13 mouse cellular contexts compared by ENCODE assay signal in genomic region chr19:41344666-41345027, GRCm38 (mm10). TPM values are rescaled to one million over a fixed set of nuclear protein-coding genes. Genes with fewer than 3 reads are reported as not detected.
DNase-seq lines count a peak whose midpoint lies in the region; ATAC-seq and TF ChIP-seq lines count a peak whose summit lies in the region.
"Had no signal": no experiment of that assay in that cellular context is flagged by ENCODE, and none has a peak within 500 bp of the region (broad histone marks: within the 10 kb centered on the region; RNA-seq: fewer than 3 reads in every experiment).

No protein-coding gene starts in this region.

- intact Hi-C loops in gastrocnemius, adult 2 months (cut with DNase I) = no loop called here
- intact Hi-C loops in left cerebral cortex, adult 2 months (cut with DNase I) = no loop called here

- H3K4me3 ChIP-seq in gastrocnemius, adult 2 months = no peak overlapping the region; the same call in 1 of the 2 replicates
- no peak overlapping the region for H3K4me3 ChIP-seq in left cerebral cortex, adult 2 months
- H3K4me3 ChIP-seq in bone marrow macrophage, adult 2 months (ENCODE audit: insufficient read depth, low read length) = peak overlapping the region; percentile 34
- no peak overlapping the region for H3K4me3 ChIP-seq in cerebellum, adult 2 months (replicated peaks; ENCODE audit: insufficient read depth, low read depth, low read length)
- H3K4me3 ChIP-seq in kidney, embryonic 14.5 days (ENCODE audit: low read length) = no peak overlapping the region
- H3K4me3 ChIP-seq: kidney, embryonic 15.5 days; midbrain, embryonic 15.5 days had no signal

- H3K27me3 ChIP-seq in cerebellum, adult 2 months (ENCODE audit: control insufficient read depth, insufficient read depth, low read length) = no peaks in the 10 kb centered on the region; the same call in 1 of the 2 replicates
- H3K27me3 ChIP-seq in kidney, embryonic 14.5 days (ENCODE audit: control insufficient read depth, insufficient read depth, low read length) = no peaks in the 10 kb centered on the region
- H3K27me3 ChIP-seq: kidney, embryonic 15.5 days; midbrain, embryonic 15.5 days had no signal

- no peaks in the 10 kb centered on the region for H3K9me3 ChIP-seq in kidney, embryonic 14.5 days (ENCODE audit: control insufficient read depth, low read length)
- H3K9me3 ChIP-seq: G1E; kidney, embryonic 15.5 days; midbrain, embryonic 15.5 days had no signal

- peak overlapping the region; percentile 74; the same call in 1 of the 2 replicates for H3K27ac ChIP-seq in gastrocnemius, adult 2 months
- peak overlapping the region; percentile 3; the same call in 1 of the 2 replicates for H3K27ac ChIP-seq in left cerebral cortex, adult 2 months
- peak overlapping the region; percentile 99 for H3K27ac ChIP-seq in bone marrow macrophage, adult 2 months (ENCODE audit: insufficient read depth, low read depth, low read length)
- no peak overlapping the region for H3K27ac ChIP-seq in cerebellum, adult 2 months (ENCODE audit: insufficient read depth, low read length)
- no peak overlapping the region for H3K27ac ChIP-seq in kidney, embryonic 14.5 days (ENCODE audit: low read depth, low read length)
- H3K27ac ChIP-seq: midbrain, embryonic 15.5 days had no signal

- H3K4me2 ChIP-seq in kidney, embryonic 14.5 days (replicated peaks; ENCODE audit: low read depth, low read length) = no peak overlapping the region
- H3K4me2 ChIP-seq: kidney, embryonic 15.5 days; midbrain, embryonic 15.5 days had no signal

- no peak overlapping the region for H3K9ac ChIP-seq in kidney, embryonic 14.5 days (ENCODE audit: low read depth, low read length)
- H3K9ac ChIP-seq: kidney, embryonic 15.5 days; liver, embryonic 14.5 days; midbrain, embryonic 15.5 days had no signal

- WGBS in cerebellum, adult 2 months = 90% methylated on average over 8 of the region's 8 CpGs
- WGBS in kidney, embryonic 14.5 days = 78% methylated on average over 8 of the region's 8 CpGs

- no peak for TF ChIP-seq CTCF in gastrocnemius, adult 2 months (IDR thresholded peaks at IDR 0.05)
- no peak for TF ChIP-seq CTCF in left cerebral cortex, adult 2 months (IDR thresholded peaks at IDR 0.05)
- no peak for TF ChIP-seq CTCF in bone marrow macrophage, adult 2 months (IDR thresholded peaks at IDR 0.05; ENCODE audit: low read depth, low read length)
- TF ChIP-seq CTCF in cerebellum, adult 2 months (IDR thresholded peaks at IDR 0.05; ENCODE audit: borderline replicate concordance, insufficient read depth, low read depth, low read length) = no peak

- ATAC-seq in megakaryocyte, adult 5-6 weeks (ENCODE audit: poor library complexity, severe bottlenecking) = peak; percentile 59
- ATAC-seq in kidney, embryonic 14.5 days (ENCODE audit: low FRiP score, low TSS enrichment) = no peak
- ATAC-seq: midbrain, embryonic 15.5 days had no signal

- DNase-seq in gastrocnemius, adult 2 months = no peak
- DNase-seq in gastrocnemius, adult 18-20 months (ENCODE audit: low spot score) = no peak
- DNase-seq in left cerebral cortex, adult 2 months (ENCODE audit: extremely low spot score in 1 of 2, low spot score in 2 of 2) = no peak
- no peak for DNase-seq in left cerebral cortex, adult 8-10 months (ENCODE audit: low spot score in 2 of 2)
- DNase-seq in cerebellum, adult 2 months = no peak
- DNase-seq: cerebellum, adult 9-10 months had no signal

- peaks cover 78% of the 10 kb centered on the region for H3K4me1 ChIP-seq in bone marrow macrophage, adult 2 months (ENCODE audit: control insufficient read depth, insufficient read depth, low read length)
- H3K4me1 ChIP-seq in cerebellum, adult 2 months (ENCODE audit: control insufficient read depth, insufficient read depth, low read length) = no peaks in the 10 kb centered on the region
- 0 out of 2 replicates have a peak, but pooled peaks cover under 1% of the 10 kb centered on the region for H3K4me1 ChIP-seq in kidney, embryonic 14.5 days (ENCODE audit: control insufficient read depth, insufficient read depth, low read length)

- no peaks in the 10 kb centered on the region for H3K36me3 ChIP-seq in kidney, embryonic 14.5 days (ENCODE audit: control insufficient read depth, insufficient read depth, low read length)
- H3K36me3 ChIP-seq: G1E; kidney, embryonic 15.5 days; midbrain, embryonic 15.5 days had no signal

- no peak for TF ChIP-seq POLR2A in bone marrow macrophage, adult 2 months (IDR thresholded peaks at IDR 0.05; ENCODE audit: borderline replicate concordance, low read depth, low read length)
- no peak for TF ChIP-seq POLR2A in cerebellum, adult 2 months (IDR thresholded peaks at IDR 0.05; ENCODE audit: borderline replicate concordance, insufficient read depth, low read length)

RNA-seq across cellular contexts. Expression of gene Pik3ap1, which starts 40.3 kb away (rescaled TPM):
- total RNA-seq in gastrocnemius, adult 2 months (2021) = under 1 TPM; 0.25 to 0.43 TPM
- under 1 TPM; 0.07 to 0.43 TPM for total RNA-seq in gastrocnemius, adult 18-20 months (2021)
- total RNA-seq in left cerebral cortex, adult 2 months (2021) = 1 to 10 TPM; 2.4 to 2.5 TPM
- 1 to 10 TPM; 2.3 to 5.0 (median 3.6) TPM for total RNA-seq in left cerebral cortex, adult 8-10 months (2022)
- polyA plus RNA-seq in bone marrow macrophage, adult 2 months (2012; ENCODE audit: insufficient read depth, insufficient read length, missing spikeins) = 312 and 343 TPM in 2 replicates
- total RNA-seq in megakaryocyte, adult 5-6 weeks (2015) = 16.8 and 17.9 TPM in 2 replicates
- total RNA-seq in megakaryocyte, adult 5-6 weeks (2017) = 15.3 and 20.4 TPM in 2 replicates
- polyA plus RNA-seq in cerebellum, adult 2 months (2012; rRNA removed) = 0.70 and 0.92 TPM in 2 replicates
- 0.77 and 1.6 TPM in 2 replicates for polyA plus RNA-seq in kidney, embryonic 14.5 days (2014; fragmentation: Nextera tagmentation; extraction: Ambion mirVana)

Comparison
In these comparisons a context has a peak if more than half of its experiments do, and no peak if none do; other contexts are left out.
1. H3K27ac ChIP-seq: peak in gastrocnemius, adult 2 months (single experiment), left cerebral cortex, adult 2 months (single experiment) and bone marrow macrophage, adult 2 months (single experiment); none in cerebellum, adult 2 months (single experiment) and kidney, embryonic 14.5 days (single experiment).